Mouse (Mus musculus): ENCODE data around the gene Abcc4. TPM values are rescaled to one million over a fixed set of nuclear protein-coding genes. Genes with fewer than 3 reads are reported as not detected.

Abcc4 gene
- total and polyA plus RNA-seq, 3 experiments, result 10.5 to 25.2 (median 16.2) TPM

DNA sequence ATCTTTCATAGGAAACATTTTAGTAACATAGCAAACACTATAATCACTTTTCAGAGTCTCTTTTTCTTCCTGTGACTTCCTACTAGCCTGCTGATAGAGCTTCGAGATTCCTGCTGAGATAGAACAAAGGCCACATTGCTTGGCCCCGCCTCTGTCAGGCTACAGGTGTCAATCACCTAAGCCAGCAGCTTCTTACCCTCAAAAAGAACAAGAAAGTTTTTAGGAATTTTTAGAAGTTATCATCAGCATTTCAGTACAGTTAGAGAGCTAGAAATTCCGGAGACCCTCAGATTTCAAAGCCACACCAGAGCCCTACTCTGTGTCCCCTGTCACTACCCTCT, 84.6 kb downstream of the Abcc4 start:
- Histone ChIP-seq H3K4me1 (ENCODE audit: insufficient read depth, low read depth, low read length) (peaks cover 6% of the 10 kb centered on the region; the same call in 1 of the 2 replicates), H3K4me3 (ENCODE audit: low read depth, low read length) (no peak overlapping the region), H3K36me3 (replicated peaks) (peaks cover 74% of the 10 kb centered on the region), H3K27me3 (ENCODE audit: insufficient read depth, low read length) (no peaks in the 10 kb centered on the region), H3K9me3 (replicated peaks) (no peaks in the 10 kb centered on the region)
- ATAC-seq (ENCODE audit: extremely low read depth, insufficient number of reproducible peaks, low FRiP score, poor library complexity, severe bottlenecking) (no peak), DNase-seq (ENCODE audit: low spot score) (no peak)
- TF ChIP-seq TAL1 (conservative IDR thresholded peaks at IDR 0.05; ENCODE audit: low read depth, low read length) (no peak), CTCF (IDR thresholded peaks at IDR 0.05; ENCODE audit: low read depth, low read length) (no peak), POLR2AphosphoS5 (IDR thresholded peaks at IDR 0.05; ENCODE audit: insufficient replicate concordance, low read depth, low read length) (no peak), GATA2 (IDR thresholded peaks at IDR 0.05; ENCODE audit: borderline replicate concordance, low read depth, low read length) (no peak), GATA1 (IDR thresholded peaks at IDR 0.05; ENCODE audit: borderline replicate concordance, low read length) (no peak)

DNA sequence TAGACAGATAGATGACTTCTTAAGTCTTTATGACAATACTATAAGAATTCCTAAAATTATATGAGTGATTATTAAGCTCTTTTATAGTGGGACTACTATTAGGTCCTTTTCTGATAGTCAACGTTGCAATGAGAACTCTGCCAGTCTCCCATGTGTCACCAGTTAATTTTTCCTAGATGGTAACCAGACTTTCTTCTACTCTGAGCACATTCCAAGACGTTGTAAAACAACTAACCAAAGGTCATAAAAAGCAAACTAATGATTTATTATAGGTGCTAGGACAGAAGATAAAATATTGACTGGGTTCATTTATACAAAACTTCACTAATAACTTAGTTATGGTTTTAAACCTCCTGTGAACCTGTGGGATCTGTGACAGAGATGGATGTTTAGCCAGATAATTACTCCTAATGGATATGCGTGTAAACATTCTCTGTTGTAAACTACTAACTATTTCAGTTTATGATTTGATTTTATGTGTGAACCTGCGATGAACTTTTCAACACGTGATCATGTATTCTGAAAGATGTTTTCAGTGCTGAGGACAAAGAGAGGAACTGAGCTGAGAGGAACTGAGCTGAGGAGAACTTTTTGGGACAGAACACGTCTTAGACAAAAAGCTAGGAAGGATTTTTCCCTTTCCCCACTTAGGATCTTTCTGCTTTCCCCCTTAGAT, 85.1 kb downstream of the Abcc4 start:
- no peaks in the 10 kb centered on the region for H3K9me3 ChIP-seq (replicated peaks)
- H3K36me3 ChIP-seq (replicated peaks), result peaks cover 74% of the 10 kb centered on the region
- TF ChIP-seq GATA2 (IDR thresholded peaks at IDR 0.05; ENCODE audit: borderline replicate concordance, low read depth, low read length) (no peak), CTCF (IDR thresholded peaks at IDR 0.05; ENCODE audit: low read depth, low read length) (no peak), TAL1 (conservative IDR thresholded peaks at IDR 0.05; ENCODE audit: low read depth, low read length) (no peak), POLR2AphosphoS5 (IDR thresholded peaks at IDR 0.05; ENCODE audit: insufficient replicate concordance, low read depth, low read length) (no peak), GATA1 (IDR thresholded peaks at IDR 0.05; ENCODE audit: borderline replicate concordance, low read length) (no peak)
- no peaks in the 10 kb centered on the region for H3K27me3 ChIP-seq (ENCODE audit: insufficient read depth, low read length)
- H3K4me3 ChIP-seq (ENCODE audit: low read depth, low read length), result no peak overlapping the region
- ATAC-seq (ENCODE audit: extremely low read depth, insufficient number of reproducible peaks, low FRiP score, poor library complexity, severe bottlenecking) (no peak), DNase-seq (ENCODE audit: low spot score) (no peak)
- peaks cover 6% of the 10 kb centered on the region; the same call in 1 of the 2 replicates for H3K4me1 ChIP-seq (ENCODE audit: insufficient read depth, low read depth, low read length)

DNA sequence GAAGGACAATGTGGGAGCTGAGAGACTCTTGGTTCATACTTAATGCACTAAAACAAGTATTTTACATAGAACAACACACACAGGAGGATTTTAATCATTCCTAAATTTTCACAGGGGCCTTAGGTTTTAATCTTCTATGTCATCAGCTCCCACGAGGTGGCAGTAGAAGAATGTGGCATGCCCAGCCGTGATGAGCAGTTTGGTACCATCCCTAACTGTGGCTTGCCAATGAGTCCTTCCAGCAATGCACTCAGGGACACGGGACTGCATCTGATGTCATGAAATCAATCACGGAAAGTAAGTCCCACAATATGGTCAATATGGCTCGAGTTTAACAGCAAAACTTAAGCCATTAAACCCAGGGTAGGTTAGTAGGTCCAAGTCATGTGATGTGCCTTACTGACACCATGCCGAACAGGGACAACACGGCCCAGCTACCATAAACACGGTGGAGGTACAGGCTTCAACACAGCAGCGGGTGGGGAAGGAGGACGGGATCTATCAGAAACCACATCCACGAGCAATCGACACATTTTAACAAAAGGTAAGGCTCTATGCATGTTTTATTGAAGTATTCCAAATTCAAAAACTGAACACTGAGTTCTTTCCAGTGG, 89.2 kb downstream of the Abcc4 start:
- Histone ChIP-seq H3K27me3 (ENCODE audit: insufficient read depth, low read length) (no peaks in the 10 kb centered on the region), H3K9me3 (replicated peaks) (no peaks in the 10 kb centered on the region), H3K36me3 (replicated peaks) (peaks cover 74% of the 10 kb centered on the region), H3K4me3 (ENCODE audit: low read depth, low read length) (no peak overlapping the region), H3K4me1 (ENCODE audit: insufficient read depth, low read depth, low read length) (peaks cover 10% of the 10 kb centered on the region; the same call in 1 of the 2 replicates)
- ATAC-seq (ENCODE audit: extremely low read depth, insufficient number of reproducible peaks, low FRiP score, poor library complexity, severe bottlenecking) (peak; percentile 68), DNase-seq (ENCODE audit: low spot score) (peak; percentile 73)
- TF ChIP-seq CTCF (IDR thresholded peaks at IDR 0.05; ENCODE audit: low read depth, low read length), result peak; percentile 46; the same call in 1 of the 2 replicates
- TF ChIP-seq TAL1 (conservative IDR thresholded peaks at IDR 0.05; ENCODE audit: low read depth, low read length), result no peak

DNA sequence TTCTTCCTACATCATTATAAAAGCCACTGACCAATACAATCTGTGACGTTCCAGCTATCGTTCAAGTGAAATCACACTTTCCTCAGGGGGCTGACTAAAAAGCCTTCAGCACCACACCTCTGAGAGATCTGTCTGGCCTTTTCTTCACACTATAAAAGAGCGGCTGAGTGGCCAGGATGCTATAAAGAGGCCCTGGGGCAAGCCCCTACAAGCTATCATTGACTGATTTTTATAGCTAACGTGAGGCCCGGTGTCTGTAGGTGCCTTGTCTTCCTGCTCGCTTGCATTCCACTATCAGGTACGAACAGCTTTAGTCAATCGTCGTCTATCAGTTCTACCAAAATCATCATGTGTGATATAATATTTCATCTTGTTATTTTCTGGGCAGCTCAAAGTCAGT, 92.3 kb downstream of the Abcc4 start:
- TF ChIP-seq GATA2 (IDR thresholded peaks at IDR 0.05; ENCODE audit: borderline replicate concordance, low read depth, low read length) (no peak), CTCF (IDR thresholded peaks at IDR 0.05; ENCODE audit: low read depth, low read length) (no peak), GATA1 (IDR thresholded peaks at IDR 0.05; ENCODE audit: borderline replicate concordance, low read length) (no peak), POLR2AphosphoS5 (IDR thresholded peaks at IDR 0.05; ENCODE audit: insufficient replicate concordance, low read depth, low read length) (no peak), TAL1 (conservative IDR thresholded peaks at IDR 0.05; ENCODE audit: low read depth, low read length) (no peak)
- Histone ChIP-seq H3K4me3 (ENCODE audit: low read depth, low read length) (no peak overlapping the region), H3K4me1 (ENCODE audit: insufficient read depth, low read depth, low read length) (peaks cover 8% of the 10 kb centered on the region; the same call in 1 of the 2 replicates), H3K9me3 (replicated peaks) (no peaks in the 10 kb centered on the region), H3K36me3 (replicated peaks) (peaks cover 83% of the 10 kb centered on the region), H3K27me3 (ENCODE audit: insufficient read depth, low read length) (no peaks in the 10 kb centered on the region)
- DNase-seq (ENCODE audit: low spot score) (no peak), ATAC-seq (ENCODE audit: extremely low read depth, insufficient number of reproducible peaks, low FRiP score, poor library complexity, severe bottlenecking) (peak; percentile 43)

DNA sequence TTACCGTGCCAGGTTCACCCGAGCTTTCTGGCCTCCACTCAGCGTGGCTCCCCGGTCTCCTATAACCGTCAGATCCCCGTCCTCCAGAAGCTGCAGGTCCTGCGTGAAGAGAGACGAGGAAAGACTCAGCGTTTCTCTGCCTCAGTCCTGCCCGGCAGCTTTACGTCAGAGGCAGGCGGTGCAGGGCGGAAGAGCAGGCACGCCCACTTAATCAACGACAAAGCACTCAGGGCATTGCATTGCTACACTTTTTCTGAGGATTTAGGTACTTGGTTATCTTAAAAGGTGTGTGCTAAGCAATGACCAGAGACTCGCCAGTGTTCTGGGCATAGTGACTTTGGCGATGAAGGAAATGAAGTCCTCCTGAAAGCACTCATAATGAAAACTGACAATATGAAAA, 94.3 kb downstream of the Abcc4 start:
- DNase-seq (ENCODE audit: low spot score), result no peak
- ATAC-seq (ENCODE audit: extremely low read depth, insufficient number of reproducible peaks, low FRiP score, poor library complexity, severe bottlenecking), result no peak

DNA sequence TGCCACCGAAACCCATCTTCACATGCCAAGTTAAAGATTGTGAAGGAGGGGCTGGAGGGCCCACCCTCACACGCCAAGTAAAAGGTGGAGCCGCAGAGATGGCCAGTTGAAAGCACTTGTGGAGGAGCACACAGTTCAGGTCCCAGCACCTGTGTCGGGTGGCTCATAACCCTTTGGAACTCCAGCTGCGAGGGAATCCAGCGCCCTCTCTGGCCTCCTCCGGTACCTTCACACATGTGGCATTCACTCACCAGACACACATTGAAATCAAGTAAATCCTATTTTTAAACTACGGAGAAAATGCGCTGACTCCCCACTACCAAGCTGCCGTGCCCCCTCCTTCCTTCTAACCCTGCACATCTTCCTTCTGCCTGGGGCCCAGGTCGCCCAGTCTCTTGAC, 95.2 kb downstream of the Abcc4 start:
- H3K9me3 ChIP-seq (replicated peaks), result no peaks in the 10 kb centered on the region
- H3K36me3 ChIP-seq (replicated peaks), result peaks cover 85% of the 10 kb centered on the region
- ATAC-seq (ENCODE audit: extremely low read depth, insufficient number of reproducible peaks, low FRiP score, poor library complexity, severe bottlenecking) (no peak), DNase-seq (ENCODE audit: low spot score) (no peak)
- no peak for TF ChIP-seq GATA1 (IDR thresholded peaks at IDR 0.05; ENCODE audit: borderline replicate concordance, low read length)
- H3K4me3 ChIP-seq (ENCODE audit: low read depth, low read length), result no peak overlapping the region
- H3K4me1 ChIP-seq (ENCODE audit: insufficient read depth, low read depth, low read length), result peaks cover 5% of the 10 kb centered on the region; the same call in 1 of the 2 replicates
- no peaks in the 10 kb centered on the region for H3K27me3 ChIP-seq (ENCODE audit: insufficient read depth, low read length)

More for the DNA sequence above, 94.3 kb downstream of the Abcc4 start:
- Histone ChIP-seq H3K4me1 (ENCODE audit: insufficient read depth, low read depth, low read length) (peaks cover 5% of the 10 kb centered on the region; the same call in 1 of the 2 replicates), H3K9me3 (replicated peaks) (no peaks in the 10 kb centered on the region), H3K36me3 (replicated peaks) (peaks cover 85% of the 10 kb centered on the region), H3K4me3 (ENCODE audit: low read depth, low read length) (no peak overlapping the region), H3K27me3 (ENCODE audit: insufficient read depth, low read length) (no peaks in the 10 kb centered on the region)
- TF ChIP-seq POLR2AphosphoS5 (IDR thresholded peaks at IDR 0.05; ENCODE audit: insufficient replicate concordance, low read depth, low read length) (no peak), GATA1 (IDR thresholded peaks at IDR 0.05; ENCODE audit: borderline replicate concordance, low read length) (no peak), TAL1 (conservative IDR thresholded peaks at IDR 0.05; ENCODE audit: low read depth, low read length) (no peak)
